Mouse (Mus musculus): Measurements from ENCODE around the gene Bbof1.

DNA sequence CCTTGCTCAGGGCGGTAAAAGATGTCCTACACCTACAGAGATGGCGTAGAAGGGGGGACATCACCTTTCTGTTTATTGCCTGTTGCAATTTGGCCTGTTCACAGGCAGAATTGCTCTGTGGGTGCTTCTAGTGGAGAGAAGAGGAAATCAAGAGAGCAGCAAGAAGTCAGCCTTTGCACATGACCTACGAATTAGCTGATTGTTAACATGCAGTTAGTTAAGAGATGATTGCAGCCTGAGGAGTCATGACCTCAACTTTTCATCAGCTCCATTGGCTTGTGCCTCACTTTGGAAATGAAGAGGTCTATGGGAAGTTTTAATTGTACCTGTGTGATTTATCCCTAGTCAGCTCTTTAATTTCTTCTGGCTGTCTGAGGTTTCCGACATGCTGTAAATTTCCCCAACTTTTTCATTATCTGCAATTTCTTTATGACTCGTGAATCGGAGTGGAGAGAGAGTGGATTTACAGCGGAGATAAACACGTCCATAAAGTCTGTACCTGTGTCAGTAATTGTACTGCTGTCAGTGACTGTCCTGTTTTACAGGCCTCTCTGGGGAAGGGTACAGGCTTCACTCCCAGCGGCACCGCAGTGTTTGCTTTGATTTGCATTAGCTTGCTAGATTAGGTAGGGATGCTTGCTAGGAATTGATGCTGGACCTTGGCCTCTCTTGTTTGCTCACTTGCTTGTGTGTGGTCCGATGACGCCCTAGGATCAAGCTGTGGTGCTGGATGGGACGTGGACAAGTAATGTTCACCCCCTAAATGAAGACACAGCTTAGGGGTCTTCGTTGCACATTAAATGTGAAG, 74.1 kb downstream of the Bbof1 start:
- no peak for TF ChIP-seq CTCF (IDR thresholded peaks at IDR 0.05; ENCODE audit: low read depth, low read length)
- no peak for TF ChIP-seq POLR2A (IDR thresholded peaks at IDR 0.05; ENCODE audit: borderline replicate concordance, low read depth, low read length)
